Mouse (Mus musculus) kidney, adult 8-10 months (tissue): Measurements from ENCODE around the gene Igflr1.

Experiments used
- DNase-seq, 2 experiments: peaks; one replicate each; pipeline ENCODE4 v3.0.0; 2022

Igflr1 gene

DNA sequence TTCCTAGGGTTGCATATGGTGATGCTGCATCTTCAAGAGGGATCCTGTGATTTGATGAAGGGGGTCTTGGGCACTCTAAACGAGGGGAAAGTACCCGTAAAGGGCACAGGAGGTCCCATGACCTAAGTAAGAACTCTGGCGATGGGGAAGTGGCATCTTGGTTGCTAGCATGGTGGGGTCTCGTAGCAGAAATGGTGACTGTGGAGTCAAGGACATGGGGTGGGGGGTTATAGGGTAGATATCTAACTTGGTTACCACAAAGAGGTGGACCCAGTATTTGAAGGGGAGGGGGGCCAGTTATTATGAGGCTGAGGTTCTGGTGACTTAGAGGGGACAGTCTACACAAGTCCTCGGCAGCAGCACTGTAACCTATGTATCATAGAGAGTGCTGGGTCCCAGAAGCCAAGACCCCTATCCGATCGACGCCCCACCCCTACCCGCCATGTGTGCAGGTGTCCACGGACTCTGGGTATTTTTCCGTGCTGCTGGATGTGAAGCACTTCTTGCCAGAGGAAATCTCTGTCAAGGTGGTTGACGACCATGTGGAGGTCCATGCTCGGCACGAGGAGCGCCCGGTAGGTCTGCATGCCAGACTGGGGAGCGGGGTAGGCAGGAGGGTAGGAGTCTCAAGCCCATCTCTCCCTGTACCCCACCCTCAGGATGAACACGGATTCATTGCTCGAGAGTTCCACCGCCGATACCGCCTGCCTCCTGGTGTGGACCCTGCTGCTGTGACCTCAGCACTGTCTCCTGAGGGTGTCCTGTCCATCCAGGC, 11.2 kb upstream of the Igflr1 start:
- DNase-seq = no peak

DNA sequence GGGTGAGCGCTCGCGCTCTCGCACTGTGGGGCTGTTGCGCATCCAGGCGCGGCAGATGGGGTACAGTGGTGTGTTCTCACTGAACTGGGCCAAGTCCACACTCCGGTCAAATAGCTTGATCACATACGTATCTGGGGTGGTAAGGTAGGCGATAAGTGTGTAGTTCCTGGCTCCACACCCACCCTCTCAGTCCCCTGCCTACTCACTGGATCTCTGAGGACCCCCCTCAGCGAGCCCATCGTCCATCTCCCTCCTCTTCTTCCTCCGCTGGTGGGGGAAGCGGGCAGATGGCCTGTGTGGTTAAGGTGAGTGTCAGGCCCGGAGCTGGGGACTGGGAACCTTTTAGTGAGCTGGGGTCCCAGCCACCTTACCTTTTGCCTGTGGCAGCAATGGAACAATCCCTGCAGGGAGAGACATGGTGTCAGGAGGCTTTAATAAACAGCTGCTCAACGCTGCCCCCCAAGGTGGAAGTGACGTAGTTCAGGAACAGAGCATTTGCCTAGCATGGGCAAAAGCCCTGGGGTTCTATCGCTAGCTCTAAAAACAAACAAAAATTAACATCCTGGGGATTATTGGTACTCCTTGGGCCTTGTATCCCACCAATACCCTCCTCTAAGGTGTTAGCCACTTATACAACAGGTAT, 8.2 kb upstream of the Igflr1 start:
- DNase-seq = peak in 1 of 2 experiments; percentile 28

- DNase-seq = no peak
Observed at GRCm38 (mm10) chr7:30557901-30558514, 7.2 kb upstream of the Igflr1 start.

DNA sequence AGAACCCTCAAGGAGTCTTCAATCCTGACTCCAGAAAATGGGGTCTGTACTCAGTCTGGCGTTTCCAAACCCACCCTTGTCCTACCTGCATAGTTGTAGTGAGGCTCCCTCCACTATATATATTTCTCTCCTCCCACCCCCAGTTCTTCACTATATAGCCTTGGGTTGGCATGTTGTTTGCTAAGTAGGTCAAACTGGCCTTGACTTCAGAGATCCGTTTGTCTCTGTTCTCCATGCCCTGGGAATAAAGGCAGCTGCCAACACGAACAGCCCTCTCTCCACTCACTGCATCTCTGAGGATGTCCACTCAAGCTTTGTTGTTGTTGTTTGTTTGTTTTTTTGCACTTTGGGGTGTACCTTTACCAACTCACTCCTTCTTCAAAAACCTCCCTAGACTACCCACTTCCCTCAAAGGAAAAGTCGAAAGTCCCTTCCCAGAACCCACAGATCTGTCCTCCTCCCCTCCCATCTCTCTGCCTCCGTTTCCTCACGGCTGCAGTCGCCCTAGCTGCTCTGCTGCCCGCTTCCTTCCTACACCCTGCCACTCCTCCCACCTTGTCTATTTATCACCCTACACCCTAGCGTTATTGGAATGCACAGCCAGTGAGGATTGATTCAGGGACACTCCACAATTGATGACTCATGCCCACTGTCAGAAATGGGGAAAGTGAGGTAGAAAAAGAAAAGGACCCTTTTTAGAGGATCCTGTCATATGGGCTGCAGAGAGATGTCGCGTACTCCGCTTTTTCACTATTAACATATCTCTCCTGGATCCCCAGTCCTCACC, 6.4 kb upstream of the Igflr1 start:
- DNase-seq = no peak

DNA sequence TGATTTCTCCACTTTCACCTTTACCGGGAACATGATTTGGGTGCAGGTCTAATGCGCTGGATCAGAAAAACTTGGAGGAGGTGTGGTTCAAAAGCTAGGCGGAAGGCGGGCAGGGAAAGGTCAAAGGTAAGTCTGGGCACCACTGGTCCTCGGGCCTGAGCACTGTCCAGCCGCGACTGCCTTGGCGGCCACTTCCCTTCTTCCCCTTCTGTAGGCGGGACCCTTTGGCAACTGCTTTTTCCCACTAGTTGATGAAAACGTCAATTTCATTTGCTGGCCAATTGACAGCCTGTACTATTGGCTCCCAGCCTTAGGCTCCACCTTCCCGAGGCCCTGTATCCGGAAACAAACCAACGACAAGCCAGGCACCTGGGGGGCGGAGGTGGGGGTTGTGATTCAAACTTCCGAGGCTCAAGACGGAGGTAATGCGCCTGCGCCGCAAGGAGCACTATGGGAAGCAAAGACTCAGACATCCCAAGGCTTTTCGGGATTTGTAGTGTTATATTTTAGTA, 5.7 kb upstream of the Igflr1 start, which contains the start of gene Lin37:
Lin37 (minus strand) TSS at position 396 of the 512 bp plus-strand sequence.
- peak; percentile 99 to 100 for DNase-seq

DNA sequence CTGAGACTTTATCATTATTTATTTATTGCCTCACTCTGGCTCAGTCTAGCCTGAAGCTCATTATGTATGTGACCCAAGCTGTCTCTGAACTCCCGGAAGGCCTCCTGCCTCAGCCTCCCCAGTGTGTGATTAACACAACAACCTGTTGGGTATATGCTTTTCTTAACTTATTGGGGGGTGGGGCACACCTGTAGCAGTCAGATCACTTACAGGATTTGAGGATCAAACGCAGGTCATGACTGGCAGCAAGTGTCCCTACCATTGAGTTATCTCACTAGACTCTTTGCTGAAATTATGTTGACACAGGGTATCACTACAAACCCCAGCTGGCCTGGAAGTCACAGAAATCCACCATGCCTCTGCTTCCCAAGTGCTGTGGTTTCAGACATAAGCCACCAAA, 4.9 kb upstream of the Igflr1 start:
- DNase-seq = no peak

DNA sequence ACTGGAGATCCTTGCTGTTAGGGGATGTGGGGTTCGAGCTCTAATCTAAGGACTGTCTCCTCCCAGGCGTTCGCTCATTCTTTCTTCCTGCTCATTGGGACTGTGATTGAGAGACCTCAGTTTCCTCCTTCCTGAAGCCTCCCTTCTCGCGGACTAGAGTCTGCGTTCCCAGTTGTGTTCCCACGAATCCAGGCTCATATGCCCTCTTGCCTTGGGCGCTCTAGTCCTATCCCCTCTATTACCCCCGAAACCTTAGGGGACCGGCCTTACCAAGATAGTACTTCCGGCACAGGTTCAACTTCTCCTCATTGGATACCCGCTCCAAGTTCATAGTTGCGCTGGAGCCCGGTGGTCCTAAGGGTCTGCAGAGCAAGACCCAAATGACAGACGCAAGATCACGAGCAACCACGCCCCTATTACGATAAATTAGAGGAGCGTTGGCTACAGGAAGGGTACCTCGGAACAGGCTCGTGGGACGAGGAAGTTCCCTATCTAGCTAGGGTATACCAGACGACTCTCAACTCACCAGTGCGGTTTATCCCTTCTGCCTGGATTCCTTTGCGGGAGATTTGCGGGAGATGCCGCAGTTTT, 2.6 kb upstream of the Igflr1 start:
- DNase-seq = no peak

- DNase-seq = peak; percentile 96 to 97
Observed at GRCm38 (mm10) chr7:30563117-30563905, 1.9 kb upstream of the Igflr1 start, which contains the start of the genes U2af1l4, Gm49396 and Psenen. U2af1l4 (plus strand) TSS chr7:30563301. Gm49396 (plus strand) TSS chr7:30563344. Psenen (minus strand) TSS chr7:30563627.

DNA sequence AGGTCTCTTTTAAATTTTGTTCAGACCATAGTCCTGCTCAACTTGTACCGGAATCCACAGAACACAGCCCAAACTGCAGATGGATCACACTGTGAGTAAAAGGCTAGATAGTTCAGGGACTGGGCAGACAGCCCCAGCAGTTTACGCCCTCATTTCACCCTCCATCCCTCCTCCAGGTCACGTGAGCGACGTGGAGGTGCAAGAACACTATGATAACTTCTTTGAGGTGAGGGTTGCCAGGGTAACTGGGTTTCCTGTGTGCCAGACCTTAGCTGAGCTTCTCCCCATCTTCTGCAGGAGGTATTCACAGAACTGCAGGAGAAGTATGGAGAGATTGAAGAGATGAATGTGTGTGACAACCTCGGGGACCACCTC, 1.3 kb upstream of the Igflr1 start:
- DNase-seq = no peak

GRCm38 (mm10) chr7:30566033-30566432, 806 bp downstream of the Igflr1 start:
- no peak for DNase-seq

- DNase-seq = no peak
Observed at GRCm38 (mm10) chr7:30567555-30567954, 2.3 kb downstream of the Igflr1 start.

DNA sequence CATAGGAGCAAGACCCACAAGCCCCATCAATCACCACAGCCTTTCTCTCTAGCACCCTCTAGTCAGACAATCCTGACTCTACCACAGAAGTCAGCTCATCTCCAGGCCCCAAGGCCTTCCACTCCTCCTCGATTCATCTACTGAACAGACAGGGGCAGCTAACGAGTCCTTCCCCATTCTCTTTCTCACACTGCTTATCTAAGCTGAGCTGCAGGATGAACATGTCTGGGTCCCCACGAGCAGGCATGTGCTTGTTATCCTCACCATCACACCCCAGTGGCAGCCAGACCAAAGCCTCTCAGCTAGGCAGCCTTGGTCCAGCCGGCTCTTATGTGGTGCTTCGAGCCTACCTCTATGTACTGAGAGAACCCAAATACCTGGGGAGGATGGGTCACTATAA, 7.2 kb downstream of the Igflr1 start:
- no peak for DNase-seq

- peak; percentile 76 to 85 for DNase-seq
Observed at GRCm38 (mm10) chr7:30572969-30573368, 7.7 kb downstream of the Igflr1 start.

- no peak for DNase-seq
Observed at GRCm38 (mm10) chr7:30579950-30580349, 14.7 kb downstream of the Igflr1 start.

GRCm38 (mm10) chr7:30581547-30581946, 16.3 kb downstream of the Igflr1 start:
- DNase-seq = no peak

- no peak for DNase-seq
Observed at GRCm38 (mm10) chr7:30584339-30584738, 19.1 kb downstream of the Igflr1 start.

GRCm38 (mm10) chr7:30585170-30585569, 19.9 kb downstream of the Igflr1 start:
- DNase-seq = no peak

DNA sequence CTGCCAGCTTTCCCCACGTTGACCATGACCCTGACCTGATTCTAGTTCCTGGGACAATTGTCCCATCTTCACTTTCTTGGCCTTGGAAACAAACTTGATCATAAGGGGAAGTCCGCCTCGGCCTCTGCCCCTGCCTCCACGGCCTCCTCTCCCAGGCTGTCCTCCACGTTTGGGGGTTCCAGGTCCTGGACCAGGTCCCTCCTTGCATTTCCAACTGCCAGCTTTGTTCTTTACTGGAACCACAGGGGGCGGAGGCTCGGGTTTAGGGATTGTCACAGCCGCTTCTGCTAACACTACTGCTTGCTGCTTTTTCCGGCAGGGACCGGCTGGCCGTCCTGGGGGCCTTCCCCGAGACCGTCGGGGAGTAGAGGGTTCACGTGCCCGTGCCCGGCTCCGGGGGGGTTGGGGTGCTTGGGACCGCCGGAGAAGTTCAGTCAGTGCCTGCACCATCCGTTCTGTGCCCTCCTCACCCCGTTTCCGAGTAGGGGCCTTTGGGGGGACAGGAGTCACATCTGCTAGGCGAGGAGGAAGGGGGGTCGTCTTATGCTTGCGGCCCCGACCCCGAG, 21.3 kb downstream of the Igflr1 start:
- DNase-seq = no peak

DNA sequence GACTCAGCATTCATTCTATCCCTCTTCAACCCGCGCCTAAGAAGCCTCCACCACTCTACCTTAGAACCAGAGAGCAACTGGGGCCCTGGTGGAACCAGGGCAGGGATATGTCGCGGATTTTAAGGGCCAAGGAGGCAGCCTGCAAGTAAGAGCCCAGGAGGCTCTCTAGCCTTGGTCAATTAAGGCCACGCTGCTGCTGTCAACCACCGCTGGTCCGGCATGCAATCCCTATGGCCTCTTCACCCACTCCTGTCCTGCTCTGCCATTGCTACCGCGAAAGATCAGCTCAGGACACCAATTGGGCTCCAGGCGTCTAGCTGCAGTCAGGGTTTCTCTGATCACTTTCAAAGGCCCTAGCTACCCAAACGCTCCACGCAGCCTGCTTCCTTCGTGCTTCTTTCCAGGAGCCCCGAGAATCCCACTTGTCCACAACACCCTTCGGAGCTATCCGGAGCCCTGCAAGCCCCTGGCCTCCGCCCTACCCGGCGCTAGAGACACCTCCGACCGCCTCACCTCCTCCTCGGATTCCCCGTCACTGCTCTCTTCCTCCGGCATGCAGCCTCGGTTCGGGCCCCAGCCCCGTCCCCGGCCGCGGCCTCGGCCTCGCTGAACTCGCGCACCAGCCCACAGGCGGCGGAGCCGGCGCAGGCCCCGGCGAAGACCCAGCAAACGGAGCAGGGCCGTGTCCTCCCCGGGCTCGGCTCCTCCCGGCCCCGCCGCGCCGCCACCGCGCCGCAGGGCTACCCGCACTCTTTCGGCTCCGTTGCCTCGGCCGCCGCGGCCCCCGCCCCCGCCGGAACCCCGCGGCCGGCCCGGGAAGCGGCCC, 22.8 kb downstream of the Igflr1 start:
- DNase-seq = peak; percentile 42 to 48
